Mouse (Mus musculus) v-Abl transformed pro-B cells (cell line): ENCODE measurements around the gene Rnf5.

ENCODE experiments used
- in situ Hi-C, 2 experiments: fragments of 400-800 bp; cut with MboI; formaldehyde crosslinking; loops; one replicate each; pipeline ENCODE4 v1.15.1; 2025; ENCODE audit not compliant: unreplicated experiment in 2 of 2

Rnf5 gene

DNA sequence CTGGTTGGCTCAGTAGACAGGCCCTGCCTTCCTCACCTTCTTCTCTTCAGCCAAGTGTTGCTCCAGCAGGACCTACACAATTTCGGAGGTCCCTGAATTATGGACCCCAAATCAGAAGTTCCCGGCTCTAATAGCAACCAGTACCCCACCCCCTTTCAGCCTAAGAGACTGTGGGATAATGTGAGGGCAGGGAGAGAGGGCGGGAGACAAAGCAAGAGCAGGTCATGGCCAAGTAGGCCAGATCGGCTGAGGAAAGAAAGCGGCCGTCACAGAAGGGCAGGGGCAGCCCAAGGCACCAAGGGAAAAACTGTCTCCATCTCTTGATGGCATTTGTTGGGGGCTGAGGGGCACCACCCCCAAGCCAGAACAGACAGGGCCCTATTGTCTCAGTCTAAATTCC, 12.4 kb upstream of the Rnf5 start, which contains the start of gene Egfl8:
Gene Egfl8 (minus strand): TSS at position 101 of the 400 bp plus-strand sequence.
- in situ Hi-C loops, result loop anchor here (5.0 kb wide), 2 partner anchors 49 to 174 kb away; no protein-coding TSS in a partner anchor

DNA sequence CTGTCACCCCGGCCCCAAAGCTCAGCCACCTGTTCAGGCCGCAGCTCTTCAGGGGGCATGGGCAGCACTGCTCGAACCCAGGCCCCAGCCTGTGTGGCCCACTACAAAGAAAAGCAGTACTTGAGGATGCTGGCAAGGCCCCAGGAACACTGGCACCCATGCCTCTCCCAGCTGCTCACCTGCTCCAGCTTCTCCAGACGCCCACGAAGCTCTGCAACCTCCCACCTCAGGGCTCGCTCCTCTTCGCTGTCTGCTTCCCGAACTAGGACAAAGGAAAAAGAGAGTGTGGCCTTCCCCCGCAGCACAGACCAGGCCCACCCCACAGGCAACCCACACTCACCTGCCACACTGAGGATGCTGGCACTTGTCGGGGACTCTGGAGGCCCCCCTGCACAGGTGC, 10.3 kb upstream of the Rnf5 start:
- in situ Hi-C loops, result no loop called here

GRCm38 (mm10) chr17:34613054-34613645, 9.7 kb upstream of the Rnf5 start:
- in situ Hi-C loops, result no loop called here

- in situ Hi-C loops, result no loop called here
These were observed 7.6 kb upstream of the Rnf5 start for GRCm38 (mm10) chr17:34611050-34611449.

- in situ Hi-C loops, result no loop called here
These were observed 4.5 kb upstream of the Rnf5 start for GRCm38 (mm10) chr17:34607997-34608396.

- in situ Hi-C loops, result no loop called here
These were observed 2.9 kb upstream of the Rnf5 start for GRCm38 (mm10) chr17:34606186-34607039.

- in situ Hi-C loops, result no loop called here
These were observed 2.1 kb upstream of the Rnf5 start for GRCm38 (mm10) chr17:34605609-34606008.

- in situ Hi-C loops, result no loop called here
These were observed 1.2 kb upstream of the Rnf5 start for GRCm38 (mm10) chr17:34604511-34605237.

DNA sequence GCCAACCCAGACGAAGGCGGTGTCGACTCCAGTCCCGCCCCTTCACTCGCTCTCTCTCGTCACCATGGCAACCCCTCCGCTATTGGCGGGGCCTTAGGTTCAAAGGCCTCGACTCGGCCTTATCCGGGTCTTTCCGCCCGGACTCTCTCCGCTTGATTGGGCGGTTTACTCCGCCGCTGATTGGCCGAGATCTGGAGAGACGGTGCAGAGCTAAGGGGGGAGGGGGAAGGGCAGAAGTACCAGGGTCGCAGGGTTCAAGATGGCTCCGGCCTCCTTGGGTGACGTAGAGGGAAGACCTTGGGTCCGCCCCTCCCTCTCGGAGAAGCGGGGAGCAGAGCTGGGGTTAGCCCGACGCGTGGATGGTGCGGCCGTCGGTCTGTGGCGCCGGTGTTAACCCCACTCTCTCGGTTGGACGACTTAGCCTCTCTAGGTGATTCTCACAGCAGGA, 595 bp upstream of the Rnf5 start, which contains the start of gene Agpat1:
Gene Agpat1 (plus strand): TSS at position 202 of the 448 bp plus-strand sequence.
- in situ Hi-C loops, result no loop called here

DNA sequence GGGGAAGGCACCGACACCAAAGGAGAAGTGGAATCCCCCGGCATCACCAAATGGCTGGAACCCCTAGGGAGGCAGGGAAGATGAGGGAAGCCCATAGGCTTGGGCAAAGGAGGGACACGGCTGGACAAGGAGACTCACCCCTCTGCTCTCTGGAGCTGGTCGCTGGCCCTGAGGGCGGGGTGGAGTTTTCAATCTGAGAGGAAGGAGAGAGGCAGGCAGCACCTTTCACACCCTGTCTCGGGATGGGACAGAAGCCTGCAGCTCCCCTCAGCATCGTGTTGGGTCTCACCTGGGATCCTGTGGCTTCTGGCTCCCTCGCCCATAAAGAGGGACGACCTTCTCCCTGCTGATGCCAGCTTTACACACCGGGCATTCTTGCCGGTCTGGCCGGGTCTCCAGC, 1.7 kb downstream of the Rnf5 start:
- in situ Hi-C loops, result no loop called here

- in situ Hi-C loops, result no loop called here
These were observed 3.6 kb downstream of the Rnf5 start for GRCm38 (mm10) chr17:34599891-34600290.

DNA sequence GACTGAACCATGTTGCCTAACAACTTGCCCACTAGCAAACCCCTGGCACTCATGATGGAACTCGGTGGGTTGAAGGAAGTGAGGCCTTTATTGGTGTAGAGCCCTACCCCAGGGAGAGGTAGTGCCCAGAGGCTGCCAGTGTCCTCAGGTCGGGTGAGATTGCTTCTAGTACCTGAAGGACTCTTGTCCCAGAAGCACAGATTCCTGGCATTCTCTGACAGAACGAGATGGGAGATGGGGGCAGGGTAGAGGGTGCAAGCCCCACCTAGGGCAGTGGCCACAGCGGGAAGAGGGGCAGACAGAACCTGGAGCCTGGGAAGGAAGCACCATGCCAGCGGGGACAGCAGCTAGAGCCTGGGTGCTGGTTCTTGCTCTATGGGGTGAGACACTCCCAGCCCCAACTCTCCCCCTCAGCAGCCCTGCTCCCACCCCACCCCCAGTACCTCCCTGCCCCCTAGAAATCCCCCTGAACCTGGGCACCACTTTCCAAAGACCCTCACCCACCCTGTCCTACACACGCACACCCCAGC, 5.9 kb downstream of the Rnf5 start, which contains the start of gene Ager:
Gene Ager (plus strand): TSS at position 297 of the 530 bp plus-strand sequence.
- in situ Hi-C loops, result no loop called here

- in situ Hi-C loops, result no loop called here
These were observed 7.4 kb downstream of the Rnf5 start for GRCm38 (mm10) chr17:34596098-34596497.

- in situ Hi-C loops, result no loop called here
These were observed 9.6 kb downstream of the Rnf5 start for GRCm38 (mm10) chr17:34593752-34594525.

GRCm38 (mm10) chr17:34592581-34593549, 10.6 kb downstream of the Rnf5 start:
- in situ Hi-C loops, result no loop called here

DNA sequence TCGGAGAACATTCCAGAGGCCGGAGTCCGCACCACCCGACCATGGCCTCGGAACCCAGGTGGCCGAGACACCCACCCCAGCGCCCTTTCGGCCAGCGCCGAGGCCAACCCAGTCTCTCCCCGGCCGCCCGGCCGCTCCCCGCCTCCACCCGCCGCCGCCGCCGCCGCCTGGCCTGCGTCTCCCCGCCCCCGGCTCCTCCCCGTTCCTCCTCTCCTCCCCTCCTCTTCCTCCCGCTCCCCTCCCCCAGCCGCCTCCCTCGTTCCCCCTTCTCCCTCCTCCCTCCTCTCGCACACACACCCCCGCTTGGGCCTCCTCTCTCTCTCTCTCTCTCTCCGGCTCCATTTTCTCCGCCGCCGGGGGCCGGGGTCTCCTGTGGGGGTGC, 11.5 kb downstream of the Rnf5 start:
- in situ Hi-C loops, result no loop called here

DNA sequence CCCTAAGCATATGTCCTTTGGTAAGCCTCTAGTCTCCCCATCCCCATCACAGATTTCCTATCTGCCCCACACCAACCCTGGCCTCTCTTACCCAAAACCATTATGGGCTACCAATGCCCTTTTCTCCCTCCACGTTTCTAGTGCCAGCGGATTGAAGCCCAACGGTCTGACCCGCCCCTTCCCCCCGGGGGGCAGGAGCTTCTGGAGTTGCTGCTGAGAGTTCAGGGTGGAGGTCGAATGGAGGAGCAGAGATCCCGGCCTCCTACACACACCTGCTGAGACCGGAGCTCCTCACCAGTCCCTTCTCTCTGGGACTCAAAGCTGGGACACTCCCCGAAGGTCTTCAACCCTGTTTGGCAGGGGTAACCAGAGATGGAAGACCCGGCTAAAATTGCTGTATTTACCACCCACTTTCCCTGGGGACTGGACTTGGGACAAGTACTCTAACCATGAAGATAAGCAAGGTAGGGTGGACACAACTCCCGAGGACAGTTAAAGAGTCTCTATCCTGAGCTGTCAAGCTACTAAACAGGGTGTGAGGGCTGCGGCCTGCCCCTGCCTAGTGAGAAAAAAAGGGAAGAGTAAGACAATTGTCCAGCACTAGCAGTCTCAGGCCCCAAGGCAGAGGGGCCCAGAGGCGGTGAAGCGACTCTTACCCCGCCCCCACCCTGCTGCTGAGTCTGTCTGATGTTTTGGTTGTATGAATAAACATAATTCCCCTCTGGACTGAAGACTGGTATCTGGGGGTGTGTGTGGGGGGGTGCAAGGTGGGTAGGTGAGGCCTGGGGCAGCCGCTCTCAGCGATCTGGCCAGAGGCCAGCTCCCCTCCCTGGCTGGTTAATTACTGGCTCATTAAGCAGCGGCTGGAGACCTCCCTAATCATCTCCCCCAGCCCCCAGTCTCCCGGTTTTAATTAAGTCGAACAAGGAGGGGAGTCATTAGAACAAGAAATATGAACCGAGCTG, 12.2 kb downstream of the Rnf5 start, which contains the start of gene Pbx2:
Gene Pbx2 (plus strand): TSS at position 238 of the 965 bp plus-strand sequence.
- in situ Hi-C loops, result no loop called here
